Mouse (Mus musculus): ENCODE measurements at regions not wholly inside any gene's neighbourhood (a gene's known extent, or its start where the extent isn't known, plus 50 kb on each side); places are given as distances from the start of the nearest gene placed in this dataset.
A peak's percentile ranks its signal among the peaks of the same experiment; 100 is the strongest.

DNA sequence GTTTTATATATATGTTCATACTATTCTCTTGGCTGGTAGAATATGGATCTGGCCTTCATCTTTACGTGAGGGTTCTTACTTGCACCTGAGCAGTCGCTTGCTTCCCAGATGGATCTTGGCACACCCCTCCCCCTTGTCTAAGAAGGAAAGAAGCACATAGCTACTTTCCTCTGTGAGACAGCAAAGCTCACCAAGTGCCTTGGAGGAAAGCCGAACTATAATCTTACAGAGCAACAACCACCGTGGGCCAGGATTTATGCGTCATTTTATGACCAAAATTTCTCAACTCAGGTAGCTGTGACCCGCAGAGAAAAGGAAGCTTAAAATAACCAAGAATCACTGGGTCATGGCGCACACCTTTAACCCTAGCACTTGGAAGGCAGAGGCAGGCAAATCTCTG, 73.0 kb upstream of the Tspan2 start:
- no peak for DNase-seq (ENCODE audit: inconsistent ontology term)

DNA sequence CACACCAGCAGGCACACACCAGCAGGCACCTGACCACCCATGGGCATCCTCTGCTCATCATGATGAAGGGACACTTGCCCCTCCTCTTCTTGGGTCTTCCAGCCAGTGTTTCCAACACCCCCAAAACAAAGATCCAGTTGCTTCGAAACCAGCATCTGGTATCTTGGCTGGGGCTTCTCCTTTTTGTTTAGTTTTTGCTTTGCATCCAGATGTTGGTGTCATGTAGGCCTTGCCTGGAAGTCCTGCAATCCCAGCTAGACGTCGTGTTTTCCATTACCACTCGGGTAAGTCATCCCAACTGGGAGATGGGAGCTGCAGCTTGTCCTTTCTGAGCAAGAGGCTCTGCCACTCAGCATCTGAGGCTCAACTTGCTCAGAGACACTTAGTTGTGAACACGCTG, 70.6 kb upstream of the Tspan2 start:
- DNase-seq (ENCODE audit: inconsistent ontology term): no peak

GRCm38 (mm10) chr3:102664665-102665190, 69.6 kb upstream of the Tspan2 start:
- no peak for DNase-seq (ENCODE audit: inconsistent ontology term)

- DNase-seq (ENCODE audit: inconsistent ontology term): peak; percentile 37
Measured at GRCm38 (mm10) chr3:102667796-102668195, 66.5 kb upstream of the Tspan2 start.

DNA sequence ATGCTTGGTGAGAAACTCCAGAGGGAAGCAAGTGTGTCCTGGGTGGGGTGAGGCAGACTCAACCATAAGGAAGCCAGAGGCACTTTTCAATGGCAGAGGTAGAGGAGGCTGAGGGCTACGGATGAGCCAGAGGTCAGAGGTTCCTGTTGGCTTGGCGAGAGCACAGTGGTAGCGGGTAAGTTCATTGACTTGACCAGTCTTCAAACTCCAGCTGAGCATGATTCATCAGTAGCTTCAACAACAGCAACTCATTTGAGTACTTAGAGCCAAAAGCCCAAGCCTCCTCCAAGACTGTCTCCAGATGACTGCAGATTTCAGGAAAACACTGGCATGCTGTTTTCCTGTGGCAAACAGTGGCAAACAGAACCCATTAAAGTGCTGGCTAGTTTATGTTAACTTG, 65.8 kb upstream of the Tspan2 start:
- peak; percentile 50 for DNase-seq (ENCODE audit: inconsistent ontology term)

DNA sequence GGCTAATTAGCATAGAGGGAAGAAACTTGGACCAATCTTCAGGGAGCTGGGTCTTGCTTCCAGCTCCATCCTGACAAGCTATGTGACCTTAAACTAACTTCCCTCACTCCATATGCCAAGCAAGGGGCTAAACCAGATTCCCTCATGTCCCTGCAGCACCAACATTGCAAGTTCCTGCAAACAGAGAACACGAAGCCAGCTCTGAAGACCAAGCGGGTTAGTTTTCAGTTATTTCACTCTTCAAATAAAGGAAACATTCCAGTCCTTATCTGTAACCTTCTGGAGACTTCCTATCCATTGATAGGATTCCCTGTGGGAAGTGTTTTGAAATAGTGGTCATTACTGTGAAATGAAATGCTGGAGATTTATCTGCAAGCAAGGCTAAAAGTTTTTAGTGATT, 64.4 kb upstream of the Tspan2 start:
- DNase-seq (ENCODE audit: inconsistent ontology term): no peak

DNA sequence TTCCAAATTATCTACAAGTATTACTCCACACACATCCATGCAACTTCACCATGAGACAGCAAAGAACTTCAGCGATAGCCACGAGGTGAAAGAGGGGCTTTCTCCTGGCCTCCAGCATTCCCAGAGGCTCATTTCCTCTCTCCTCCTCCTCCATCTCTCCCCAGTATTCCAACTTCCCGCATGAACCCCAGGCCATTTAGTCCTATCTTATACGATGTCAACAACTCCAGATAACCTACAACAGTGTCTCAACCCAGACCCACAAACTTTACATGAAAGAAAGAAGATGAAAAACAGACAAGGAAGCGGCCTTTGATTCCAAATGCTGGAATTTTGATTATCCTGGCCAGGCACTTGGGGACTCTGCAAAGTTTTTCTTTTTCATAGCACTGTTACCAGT, 63.8 kb upstream of the Tspan2 start:
- DNase-seq (ENCODE audit: inconsistent ontology term): no peak

- DNase-seq (ENCODE audit: inconsistent ontology term): peak; percentile 39
Measured at GRCm38 (mm10) chr3:102670972-102671371, 63.4 kb upstream of the Tspan2 start.

DNA sequence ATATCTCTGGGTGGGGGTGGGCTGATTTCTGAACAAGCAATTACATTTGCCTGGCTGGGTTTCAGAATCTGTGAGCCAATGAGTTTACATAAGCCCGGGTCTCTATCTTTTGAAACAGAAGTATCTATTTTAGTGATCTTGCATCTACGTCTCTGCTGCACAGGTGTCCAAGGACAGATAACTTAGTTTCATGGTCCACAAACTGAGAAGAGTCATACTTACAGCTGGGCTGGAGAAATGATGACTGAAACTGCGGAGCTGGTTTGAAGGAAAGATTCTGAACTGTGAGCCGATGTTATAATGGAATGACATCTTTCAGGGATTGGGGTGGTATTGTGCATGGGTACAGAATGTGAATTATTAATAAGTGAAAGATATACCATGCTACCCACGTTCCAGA, 60.8 kb upstream of the Tspan2 start:
- no peak for DNase-seq (ENCODE audit: inconsistent ontology term)

GRCm38 (mm10) chr3:102674068-102674467, 60.3 kb upstream of the Tspan2 start:
- no peak for DNase-seq (ENCODE audit: inconsistent ontology term)

DNA sequence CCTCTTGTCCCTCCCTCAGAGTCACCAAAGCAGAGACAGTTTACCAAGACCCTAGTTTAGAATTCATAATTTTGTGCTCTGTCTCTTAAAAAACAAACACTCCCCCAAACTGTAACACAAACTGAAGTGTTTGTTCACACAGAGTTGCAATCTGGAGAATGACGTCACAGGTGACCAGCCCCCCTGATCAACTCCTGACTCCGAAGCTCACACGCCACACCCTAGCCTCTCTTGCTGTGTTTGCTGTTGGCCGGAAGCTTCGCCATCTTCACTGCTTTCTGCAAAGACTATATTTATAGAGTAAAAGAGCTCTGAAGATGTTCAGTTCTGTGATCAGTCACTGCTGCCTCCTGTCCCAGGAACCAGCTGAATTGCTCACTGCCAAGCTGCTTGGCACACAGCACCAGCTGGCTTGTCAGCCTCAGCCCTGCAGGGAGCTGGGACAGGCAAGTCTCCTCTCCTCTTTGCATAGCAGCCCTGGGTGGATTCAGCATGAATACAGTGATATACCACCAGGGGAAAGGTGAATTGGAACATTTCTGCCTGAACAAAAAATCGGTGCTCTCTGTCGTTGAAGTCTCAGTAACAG, 57.3 kb upstream of the Tspan2 start:
- DNase-seq (ENCODE audit: inconsistent ontology term): no peak

DNA sequence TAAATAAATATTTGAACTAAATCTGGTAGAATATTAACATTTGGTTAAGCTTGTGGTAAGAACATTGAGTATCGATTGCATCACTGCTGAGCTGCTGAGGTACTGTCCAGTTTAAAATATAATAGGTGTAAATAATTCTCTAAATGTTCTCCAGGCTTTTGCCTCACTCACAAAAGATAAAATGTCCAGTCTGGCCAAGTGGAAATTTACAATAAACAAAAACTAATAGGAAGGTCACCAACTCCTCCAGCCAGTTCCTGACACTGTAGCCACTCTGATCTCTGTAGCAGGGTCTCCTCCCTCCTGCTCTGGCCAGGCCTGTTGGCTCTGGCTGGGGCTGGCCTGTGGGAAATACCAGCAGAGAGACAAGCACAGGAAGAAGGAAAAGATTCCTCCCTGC, 55.8 kb upstream of the Tspan2 start:
- DNase-seq (ENCODE audit: inconsistent ontology term): no peak

GRCm38 (mm10) chr3:102682424-102682823, 51.9 kb upstream of the Tspan2 start:
- no peak for DNase-seq (ENCODE audit: inconsistent ontology term)

- no peak for DNase-seq (ENCODE audit: inconsistent ontology term)
Measured at GRCm38 (mm10) chr3:102683541-102683940, 50.8 kb upstream of the Tspan2 start.
